Comparison of ENCODE assay signal across 8 mouse cellular contexts in genomic region chr4:111721121-111721840, GRCm38 (mm10). TPM values are rescaled to one million over a fixed set of nuclear protein-coding genes. Genes with fewer than 3 reads are reported as not detected.
DNase-seq lines count a peak whose midpoint lies in the region; ATAC-seq and TF ChIP-seq lines count a peak whose summit lies in the region.

No protein-coding gene starts in this region.

- no peaks in the 10 kb centered on the region for H3K9me3 ChIP-seq in intestine, embryonic 14.5 days (ENCODE audit: control insufficient read depth, low read length)
- no peaks in the 10 kb centered on the region for H3K9me3 ChIP-seq in lung, postnatal 0 days (ENCODE audit: low read length)

- peak overlapping the region; percentile 55 for H3K4me2 ChIP-seq in intestine, embryonic 14.5 days (ENCODE audit: low read length)
- H3K4me2 ChIP-seq in lung, postnatal 0 days (replicated peaks; ENCODE audit: low read depth, low read length), result peak overlapping the region; percentile 73

- H3K4me3 ChIP-seq in intestine, embryonic 14.5 days (ENCODE audit: low read depth, low read length), result peak overlapping the region; percentile 88
- H3K4me3 ChIP-seq in lung, postnatal 0 days (ENCODE audit: low read depth, low read length), result peak overlapping the region; percentile 89; the same call in 1 of the 2 replicates

- H3K9ac ChIP-seq in intestine, embryonic 14.5 days (ENCODE audit: low read length), result peak overlapping the region; percentile 68
- no peak overlapping the region for H3K9ac ChIP-seq in lung, postnatal 0 days (replicated peaks; ENCODE audit: low read depth)

- no peaks in the 10 kb centered on the region for H3K36me3 ChIP-seq in intestine, embryonic 14.5 days (ENCODE audit: control insufficient read depth, insufficient read depth, low read length)
- H3K36me3 ChIP-seq in lung, postnatal 0 days (ENCODE audit: insufficient read depth, low read length), result no peaks in the 10 kb centered on the region

- no peak for TF ChIP-seq CTCF in lung, postnatal 0 days (IDR thresholded peaks at IDR 0.05)

- DNase-seq in 3134 (ENCODE audit: extremely low read depth, insufficient read length, low spot score) (peak; percentile 11), ZHBTc4 (ENCODE audit: low read depth, low spot score) (peak; percentile 21)
- DNase-seq in forelimb bud, embryonic 11.5 days (ENCODE audit: low read depth, low spot score), result peak; percentile 20
- DNase-seq in intestine, embryonic 14.5 days (ENCODE audit: low spot score), result no peak
- peak; percentile 75 for DNase-seq in lung, postnatal 0 days (ENCODE audit: low spot score)
- DNase-seq in retina, postnatal 1 day, result peak; percentile 23
- no peak for DNase-seq in right cerebral cortex, adult 18-20 months

- 19% methylated on average over 4 of the region's 4 CpGs for WGBS in intestine, embryonic 14.5 days
- 11% methylated on average over 4 of the region's 4 CpGs for WGBS in lung, postnatal 0 days

- ATAC-seq in intestine, embryonic 14.5 days (replicated peaks; ENCODE audit: low FRiP score, low TSS enrichment, low read depth), result no peak
- ATAC-seq in lung, postnatal 0 days, result 0 out of 2 replicates have a peak, but pooled peaks have one; percentile 32
- ATAC-seq in erythroid progenitor cell, adult 5-6 weeks (replicated peaks; ENCODE audit: low FRiP score, poor library complexity, severe bottlenecking), result no peak

- TF ChIP-seq EP300 in lung, postnatal 0 days (IDR thresholded peaks at IDR 0.05), result no peak

- peak overlapping the region; percentile 84 for H3K27ac ChIP-seq in intestine, embryonic 14.5 days (ENCODE audit: low read depth)
- H3K27ac ChIP-seq in lung, postnatal 0 days (ENCODE audit: low read length), result peak overlapping the region; percentile 90

- H3K27me3 ChIP-seq in intestine, embryonic 14.5 days (replicated peaks; ENCODE audit: control insufficient read depth, insufficient read depth, low read length), result no peaks in the 10 kb centered on the region
- H3K27me3 ChIP-seq in lung, postnatal 0 days (replicated peaks; ENCODE audit: insufficient read depth, low read length), result no peaks in the 10 kb centered on the region

- peaks cover 3% of the 10 kb centered on the region for H3K4me1 ChIP-seq in intestine, embryonic 14.5 days (replicated peaks; ENCODE audit: control insufficient read depth, insufficient read depth, low read length)
- H3K4me1 ChIP-seq in lung, postnatal 0 days (ENCODE audit: insufficient read depth, low read depth, low read length), result peaks cover 3% of the 10 kb centered on the region; the same call in 1 of the 2 replicates

RNA-seq across cellular contexts. Expression of gene Spata6, which starts 1.5 kb away (rescaled TPM):
- 19.4 and 22.8 TPM in 2 replicates for polyA plus RNA-seq in intestine, embryonic 14.5 days (2014; fragmentation: Nextera tagmentation; extraction: Ambion mirVana)
- polyA plus RNA-seq in lung, postnatal 0 days (2015; fragmentation: Nextera tagmentation; extraction: Ambion mirVana), result 33.2 and 33.4 TPM in 2 replicates
- total RNA-seq in erythroid progenitor cell, adult 5-6 weeks (2015; ENCODE audit: low replicate concordance), result 1.4 and 8.0 TPM in 2 replicates
- total RNA-seq in erythroid progenitor cell, adult 5-6 weeks (2017; ENCODE audit: low replicate concordance), result 5.1 and 10.8 TPM in 2 replicates

Comparison
In these comparisons a context has a peak if more than half of its experiments do, and no peak if none do; other contexts are left out.
1. DNase-seq: peak in 3134 (single experiment), ZHBTc4 (single experiment), forelimb bud, embryonic 11.5 days (single experiment), lung, postnatal 0 days (single experiment) and retina, postnatal 1 day (single experiment); none in intestine, embryonic 14.5 days (single experiment) and right cerebral cortex, adult 18-20 months (single experiment).